Mouse (Mus musculus): Measurements from ENCODE around the gene Pwp2. TPM values are rescaled to one million over a fixed set of nuclear protein-coding genes. Genes with fewer than 3 reads are reported as not detected.

Pwp2 gene
- polyA plus RNA-seq, 1 experiment from 2014 or later, result 16.6 TPM

DNA sequence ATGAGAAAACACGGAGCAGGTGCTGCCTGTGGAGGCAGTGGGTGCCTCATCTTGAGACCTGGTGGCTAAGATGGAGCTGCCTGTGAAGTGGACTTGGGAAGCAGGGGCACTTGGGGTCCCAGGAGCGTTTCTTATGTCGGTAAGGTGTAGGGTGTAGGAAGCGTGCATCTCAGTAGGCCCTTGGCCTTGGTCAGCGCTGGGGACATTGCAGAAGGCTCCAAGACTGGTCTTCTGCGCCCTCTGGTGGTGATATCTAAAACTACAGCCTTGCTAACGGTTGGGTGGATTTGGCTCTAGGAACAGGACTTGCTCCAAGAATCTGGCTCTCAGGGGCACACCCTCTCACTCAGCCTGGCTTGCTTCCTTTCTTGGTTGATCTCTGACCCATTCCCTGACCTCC lies 25.0 kb downstream of the Pwp2 start:
- Histone ChIP-seq H3K4me2 (peak overlapping the region; percentile 46), H3K4me1 (replicated peaks) (peaks cover 9% of the 10 kb centered on the region), H3K27me3 (no peaks in the 10 kb centered on the region), H3K36me3 (peaks cover 7% of the 10 kb centered on the region; the same call in 1 of the 2 replicates), H3K27ac (replicated peaks) (no peak overlapping the region), H3K4me3 (no peak overlapping the region), H3K9ac (no peak overlapping the region), H3K9me3 (no peaks in the 10 kb centered on the region)
- 2% methylated on average over 7 of the region's 7 CpGs for WGBS
- ATAC-seq (ENCODE audit: low FRiP score, low read depth), result peak; percentile 83

DNA sequence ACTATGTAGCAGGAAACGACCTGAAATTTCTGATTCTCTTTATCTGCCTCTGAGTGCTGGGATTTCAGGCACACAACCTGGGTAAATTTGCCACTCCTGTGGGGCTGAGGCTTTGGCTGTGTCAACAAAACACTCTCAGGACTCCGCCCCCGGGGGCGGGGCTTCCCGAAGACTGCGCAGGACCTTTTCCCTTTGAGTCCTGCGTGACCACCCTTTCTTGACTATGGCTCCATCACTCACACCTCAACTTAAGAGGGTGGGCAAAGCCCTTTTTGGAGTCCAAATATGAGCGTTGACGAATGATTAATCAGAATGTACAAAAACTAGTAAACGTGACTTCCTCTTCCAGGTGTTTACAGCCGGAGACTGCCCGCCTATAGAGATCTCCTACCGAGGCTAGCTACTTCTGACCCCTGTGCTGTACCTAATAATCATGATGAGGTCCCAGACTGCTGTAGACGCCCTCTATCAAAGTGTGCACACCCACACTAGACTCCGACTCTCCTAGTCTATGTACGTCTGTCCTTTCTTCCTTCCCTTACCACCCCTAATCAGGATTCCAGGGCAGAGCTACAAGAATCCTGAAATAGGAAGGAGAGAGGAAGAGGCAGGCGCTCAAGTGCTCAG lies 25.6 kb downstream of the Pwp2 start:
- WGBS, result 14% methylated on average over 17 of the region's 17 CpGs
- H3K9ac ChIP-seq, result no peak overlapping the region

DNA sequence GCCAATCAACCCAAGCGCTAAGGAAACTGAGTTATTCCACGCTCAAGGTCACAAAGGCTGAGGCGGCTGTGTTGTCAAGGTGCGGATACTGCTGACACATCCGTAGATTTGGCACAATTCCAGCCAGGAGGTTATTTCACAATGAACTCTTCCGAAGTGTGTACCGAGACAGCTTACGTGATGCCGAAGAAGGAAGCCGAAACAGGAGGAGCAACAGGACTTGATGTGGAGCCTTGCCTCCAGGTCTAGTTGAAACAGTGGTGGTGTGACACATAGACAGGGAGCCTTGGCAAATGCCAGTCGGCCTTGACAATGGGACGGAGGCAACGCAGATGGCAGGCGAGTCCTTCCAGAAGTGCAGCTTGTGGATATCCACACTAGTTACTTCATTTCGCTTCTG lies 26.9 kb downstream of the Pwp2 start:
- Histone ChIP-seq H3K36me3 (peaks cover 7% of the 10 kb centered on the region; the same call in 1 of the 2 replicates), H3K9ac (no peak overlapping the region)
- WGBS, result 90% methylated on average over 15 of the region's 15 CpGs

More for the DNA sequence above, 25.6 kb downstream of the Pwp2 start:
- H3K4me2 ChIP-seq, result peak overlapping the region; percentile 46
- H3K27ac ChIP-seq (replicated peaks), result no peak overlapping the region
- peaks cover 7% of the 10 kb centered on the region; the same call in 1 of the 2 replicates for H3K36me3 ChIP-seq
- 0 out of 2 replicates have a peak overlapping the region, but pooled peaks have one; percentile 10 for H3K4me3 ChIP-seq
- H3K9me3 ChIP-seq, result no peaks in the 10 kb centered on the region
- peaks cover 9% of the 10 kb centered on the region for H3K4me1 ChIP-seq (replicated peaks)
- peak; percentile 20 for ATAC-seq (ENCODE audit: low FRiP score, low read depth)
- no peaks in the 10 kb centered on the region for H3K27me3 ChIP-seq

DNA sequence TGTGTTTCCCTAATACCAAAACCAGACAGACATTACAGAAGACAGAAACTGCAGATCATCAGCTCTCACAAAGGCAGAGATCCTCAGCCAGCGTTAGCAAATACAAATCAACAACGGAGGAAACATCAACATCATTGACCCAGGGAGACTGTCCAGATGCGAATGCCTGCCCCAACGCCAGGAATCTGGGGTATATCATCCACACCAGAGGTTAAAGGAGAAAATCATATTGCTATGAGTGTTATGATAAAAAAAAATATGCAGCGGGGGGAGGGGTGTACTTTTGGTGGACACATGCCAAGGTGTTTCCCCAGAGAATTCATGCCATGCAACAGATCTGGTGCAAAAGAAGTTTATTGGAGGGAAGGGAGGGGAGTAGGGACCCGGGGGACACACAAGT lies 28.0 kb downstream of the Pwp2 start:
- Histone ChIP-seq H3K27ac (replicated peaks) (no peak overlapping the region), H3K36me3 (peaks cover 5% of the 10 kb centered on the region; the same call in 1 of the 2 replicates), H3K9ac (no peak overlapping the region), H3K4me3 (no peak overlapping the region), H3K4me1 (replicated peaks) (peaks cover 9% of the 10 kb centered on the region), H3K9me3 (no peaks in the 10 kb centered on the region), H3K4me2 (no peak overlapping the region), H3K27me3 (no peaks in the 10 kb centered on the region)
- ATAC-seq (ENCODE audit: low FRiP score, low read depth), result no peak
- WGBS, result 76% methylated on average over 6 of the region's 6 CpGs

More for the DNA sequence above, 26.9 kb downstream of the Pwp2 start:
- peaks cover 9% of the 10 kb centered on the region for H3K4me1 ChIP-seq (replicated peaks)
- no peak overlapping the region for H3K27ac ChIP-seq (replicated peaks)
- ATAC-seq (ENCODE audit: low FRiP score, low read depth), result no peak
- H3K4me2 ChIP-seq, result no peak overlapping the region
- no peaks in the 10 kb centered on the region for H3K9me3 ChIP-seq
- no peaks in the 10 kb centered on the region for H3K27me3 ChIP-seq
- H3K4me3 ChIP-seq, result no peak overlapping the region

DNA sequence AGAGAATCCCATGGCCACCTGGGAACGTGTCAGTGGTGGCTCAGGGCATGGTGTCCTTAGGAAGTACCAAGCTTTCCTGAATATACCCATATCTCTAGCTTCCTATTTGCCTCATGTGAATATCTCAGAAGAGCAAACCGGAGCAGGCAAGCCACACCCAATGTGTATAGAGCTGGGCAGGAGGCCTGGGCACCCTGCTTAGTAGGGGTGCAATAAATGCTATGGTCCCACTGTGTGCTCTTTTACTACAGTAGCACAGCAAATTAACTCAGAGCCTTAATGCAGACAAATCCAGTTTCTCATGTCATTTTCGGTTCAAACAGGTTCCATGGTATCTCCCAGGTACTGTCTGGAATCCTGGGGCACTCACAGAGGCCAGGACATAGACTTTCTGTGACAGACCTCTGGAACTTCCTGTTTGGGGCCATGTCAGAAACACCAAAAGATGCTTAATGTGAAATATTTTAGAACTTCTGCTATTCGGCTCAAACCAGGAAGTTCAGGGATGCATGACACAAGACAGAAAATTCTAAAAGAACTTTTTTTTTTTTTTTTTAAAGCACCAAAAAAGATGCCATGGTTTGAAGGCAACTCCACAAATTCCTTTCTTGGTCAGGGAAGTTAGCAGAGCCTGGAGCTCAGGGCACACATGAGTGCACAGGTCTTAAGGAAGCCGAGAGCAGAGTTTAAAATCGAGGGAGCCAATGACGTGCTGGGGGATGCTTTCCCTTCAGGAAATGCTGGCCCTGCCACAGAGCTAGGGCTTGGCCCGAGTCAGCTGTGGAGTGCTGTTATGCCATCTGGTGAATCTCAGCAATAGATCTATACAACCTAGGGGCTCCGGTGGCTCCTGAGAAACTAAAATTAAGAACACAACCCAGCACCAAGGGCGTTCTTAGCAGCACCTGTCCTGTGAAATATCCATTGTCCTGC lies 35.8 kb downstream of the Pwp2 start:
- Histone ChIP-seq H3K9ac (no peak overlapping the region), H3K4me1 (replicated peaks) (no peaks in the 10 kb centered on the region), H3K9me3 (no peaks in the 10 kb centered on the region), H3K36me3 (no peaks in the 10 kb centered on the region), H3K27ac (replicated peaks) (no peak overlapping the region), H3K4me3 (no peak overlapping the region), H3K27me3 (no peaks in the 10 kb centered on the region), H3K4me2 (no peak overlapping the region)
- WGBS, result 66% methylated on average over 10 of the region's 10 CpGs
- no peak for ATAC-seq (ENCODE audit: low FRiP score, low read depth)

DNA sequence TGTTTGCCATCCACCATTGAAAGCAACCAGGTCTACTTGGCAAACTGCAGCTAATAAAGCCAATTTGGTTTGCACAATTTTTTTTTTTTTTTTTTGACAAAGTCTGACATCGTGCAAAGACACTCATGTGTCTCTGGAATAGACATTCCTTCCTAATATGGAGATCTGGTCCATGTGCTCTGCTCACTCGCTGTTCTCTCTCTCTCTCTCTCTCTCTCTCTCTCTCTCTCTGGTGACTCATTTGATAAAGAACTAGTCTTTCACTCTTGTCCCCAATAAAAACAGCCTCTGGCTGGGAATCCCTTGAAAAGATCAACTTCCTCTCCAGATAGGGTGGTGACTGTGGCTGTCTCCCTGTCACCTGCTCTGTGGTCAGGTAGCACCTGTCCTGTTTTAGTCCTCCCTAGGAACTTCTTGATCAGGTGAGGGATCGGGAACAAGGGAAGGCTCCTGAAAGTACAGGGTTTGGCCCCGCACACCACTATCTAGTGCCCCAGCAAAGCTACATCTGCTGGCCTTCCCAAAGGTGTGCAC lies 37.0 kb downstream of the Pwp2 start:
- 86% methylated on average over 4 of the region's 4 CpGs for WGBS
- Histone ChIP-seq H3K27me3 (no peaks in the 10 kb centered on the region), H3K4me1 (replicated peaks) (no peaks in the 10 kb centered on the region), H3K4me2 (no peak overlapping the region), H3K27ac (replicated peaks) (no peak overlapping the region), H3K4me3 (no peak overlapping the region), H3K9me3 (no peaks in the 10 kb centered on the region), H3K9ac (no peak overlapping the region), H3K36me3 (no peaks in the 10 kb centered on the region)
- no peak for ATAC-seq (ENCODE audit: low FRiP score, low read depth)

DNA sequence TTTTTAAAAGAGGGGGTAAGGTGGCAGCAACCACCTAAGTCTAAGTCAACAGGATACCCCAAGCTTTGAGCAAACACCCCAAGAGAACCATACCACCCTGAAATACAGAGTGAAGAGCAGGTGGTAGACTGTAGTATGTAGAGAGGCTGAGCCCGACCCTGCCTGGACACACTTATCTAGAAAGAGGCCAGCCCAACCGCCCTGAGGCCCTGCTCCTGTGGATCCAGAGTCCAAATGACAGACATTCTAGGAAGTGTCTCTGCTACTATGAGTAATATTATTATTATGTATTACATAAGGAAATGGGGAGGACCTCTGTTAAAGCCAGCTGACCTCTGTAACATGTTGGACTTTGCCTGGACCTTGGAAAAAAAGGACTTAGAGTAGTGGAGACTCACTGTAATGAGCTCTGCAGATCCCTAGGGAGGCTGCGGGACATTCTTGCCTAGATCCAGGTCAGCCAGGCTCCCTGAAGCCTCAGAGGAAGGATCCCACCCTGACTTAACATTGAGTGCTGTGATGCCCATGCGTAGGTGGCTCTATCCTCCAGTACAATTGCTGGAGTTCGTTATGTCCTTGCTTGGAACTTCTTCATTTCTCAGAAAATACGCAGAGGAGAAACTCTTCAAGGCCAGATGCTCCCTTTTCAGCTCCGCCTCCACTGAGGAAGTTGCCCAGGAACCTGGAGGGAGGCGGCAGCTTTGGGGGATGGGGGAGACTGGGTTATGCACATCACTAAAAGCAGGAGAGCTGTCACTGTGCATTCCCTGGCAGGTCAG lies 41.0 kb downstream of the Pwp2 start:
- 65% methylated on average over 8 of the region's 8 CpGs for WGBS
- no peak overlapping the region for H3K27ac ChIP-seq (replicated peaks)
- no peak overlapping the region for H3K4me2 ChIP-seq
- H3K27me3 ChIP-seq, result no peaks in the 10 kb centered on the region
- no peak overlapping the region for H3K4me3 ChIP-seq
- H3K4me1 ChIP-seq (replicated peaks), result no peaks in the 10 kb centered on the region; the same call in 1 of the 2 replicates
- H3K9ac ChIP-seq, result no peak overlapping the region
- ATAC-seq (ENCODE audit: low FRiP score, low read depth), result no peak
- H3K9me3 ChIP-seq, result no peaks in the 10 kb centered on the region
- H3K36me3 ChIP-seq, result no peaks in the 10 kb centered on the region

DNA sequence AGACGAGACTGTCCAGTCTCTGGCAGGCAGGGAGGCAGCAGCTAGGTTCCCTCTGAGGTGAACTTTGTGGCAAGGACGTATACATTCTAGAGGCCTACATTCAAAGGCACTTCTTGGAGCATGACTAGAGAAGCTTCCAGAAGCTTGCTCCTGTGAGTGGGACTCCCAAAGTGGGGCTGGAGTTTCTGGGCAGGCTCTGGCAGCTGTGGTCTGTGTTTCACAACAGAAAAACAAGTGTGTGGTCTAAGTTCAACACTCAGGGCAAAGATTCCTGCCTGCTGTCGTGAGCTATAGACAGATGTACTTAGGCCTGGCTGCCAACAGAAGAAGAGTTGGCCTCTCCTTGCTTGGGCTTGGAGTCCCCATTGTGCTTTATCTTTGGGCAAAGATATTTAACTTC lies 44.1 kb downstream of the Pwp2 start:
- H3K27me3 ChIP-seq, result no peaks in the 10 kb centered on the region
- no peak overlapping the region for H3K27ac ChIP-seq (replicated peaks)
- H3K4me2 ChIP-seq, result no peak overlapping the region
- 83% methylated on average over 3 of the region's 3 CpGs for WGBS
- H3K9ac ChIP-seq, result no peak overlapping the region
- H3K4me1 ChIP-seq (replicated peaks), result no peaks in the 10 kb centered on the region; the same call in 1 of the 2 replicates
- no peak for ATAC-seq (ENCODE audit: low FRiP score, low read depth)
- no peaks in the 10 kb centered on the region for H3K9me3 ChIP-seq
- no peak overlapping the region for H3K4me3 ChIP-seq
- no peaks in the 10 kb centered on the region for H3K36me3 ChIP-seq

DNA sequence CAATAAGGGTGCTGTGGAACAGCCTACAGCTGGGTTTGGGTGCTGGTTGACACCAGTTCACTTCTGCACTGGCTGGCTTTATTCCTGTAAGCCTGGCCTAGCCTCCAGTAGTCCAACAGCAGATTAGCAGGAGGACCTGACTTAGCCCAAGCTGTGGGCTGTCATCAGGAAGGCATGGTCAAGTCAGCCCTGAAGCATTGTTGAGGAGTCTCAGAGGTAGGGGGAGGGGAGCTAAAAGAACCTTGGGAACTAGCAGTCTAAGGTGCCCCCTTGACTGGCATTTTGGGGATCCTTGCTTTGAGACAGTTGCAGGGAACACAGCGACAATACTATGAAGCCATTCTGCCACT lies 44.7 kb downstream of the Pwp2 start:
- no peak overlapping the region for H3K9ac ChIP-seq
- H3K27me3 ChIP-seq, result no peaks in the 10 kb centered on the region
- H3K4me3 ChIP-seq, result no peak overlapping the region
- H3K36me3 ChIP-seq, result no peaks in the 10 kb centered on the region
- no peak overlapping the region for H3K27ac ChIP-seq (replicated peaks)
- no peak for ATAC-seq (ENCODE audit: low FRiP score, low read depth)
- WGBS, result 100% methylated on average over 1 of the region's 1 CpGs
- H3K4me1 ChIP-seq (replicated peaks), result peaks cover 1% of the 10 kb centered on the region
- no peaks in the 10 kb centered on the region for H3K9me3 ChIP-seq
- no peak overlapping the region for H3K4me2 ChIP-seq

DNA sequence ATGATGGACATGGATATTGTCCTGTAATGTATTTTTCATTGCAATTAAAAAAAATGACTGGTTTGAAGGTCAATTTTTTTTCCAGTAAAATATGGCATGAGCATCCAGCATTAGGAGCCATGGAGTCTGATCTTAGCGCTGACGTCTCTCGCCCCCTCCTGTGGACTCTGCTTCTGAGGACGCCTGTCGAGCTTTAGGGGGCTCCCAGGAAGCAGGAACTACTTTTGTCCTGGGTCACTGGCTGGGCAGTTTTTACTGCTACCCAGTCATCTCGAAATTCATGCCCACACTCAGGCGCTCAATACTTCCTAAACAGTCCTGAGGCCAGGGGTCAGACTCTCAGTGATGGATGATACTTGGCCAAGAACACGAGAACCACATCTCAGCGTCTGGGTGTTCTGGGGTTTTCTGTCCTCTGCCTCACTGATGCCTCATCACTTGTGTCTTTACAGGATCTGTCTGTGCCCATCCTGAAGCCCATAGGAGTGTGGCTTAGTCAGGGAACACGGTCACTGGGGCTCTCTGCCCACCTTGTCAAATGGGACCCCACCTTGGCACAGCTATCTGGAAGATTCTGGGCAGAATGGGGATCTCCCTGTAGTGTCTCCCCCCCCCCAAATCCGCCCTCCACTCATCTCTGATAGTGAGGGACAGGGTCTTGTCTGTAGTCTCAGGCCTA lies 45.2 kb downstream of the Pwp2 start:
- Histone ChIP-seq H3K9me3 (no peaks in the 10 kb centered on the region), H3K4me2 (no peak overlapping the region), H3K27me3 (no peaks in the 10 kb centered on the region), H3K9ac (no peak overlapping the region), H3K4me3 (no peak overlapping the region), H3K36me3 (no peaks in the 10 kb centered on the region), H3K4me1 (replicated peaks) (peaks cover 5% of the 10 kb centered on the region), H3K27ac (replicated peaks) (no peak overlapping the region; the same call in 1 of the 2 replicates)
- ATAC-seq (ENCODE audit: low FRiP score, low read depth), result no peak
- WGBS, result 74% methylated on average over 11 of the region's 11 CpGs

DNA sequence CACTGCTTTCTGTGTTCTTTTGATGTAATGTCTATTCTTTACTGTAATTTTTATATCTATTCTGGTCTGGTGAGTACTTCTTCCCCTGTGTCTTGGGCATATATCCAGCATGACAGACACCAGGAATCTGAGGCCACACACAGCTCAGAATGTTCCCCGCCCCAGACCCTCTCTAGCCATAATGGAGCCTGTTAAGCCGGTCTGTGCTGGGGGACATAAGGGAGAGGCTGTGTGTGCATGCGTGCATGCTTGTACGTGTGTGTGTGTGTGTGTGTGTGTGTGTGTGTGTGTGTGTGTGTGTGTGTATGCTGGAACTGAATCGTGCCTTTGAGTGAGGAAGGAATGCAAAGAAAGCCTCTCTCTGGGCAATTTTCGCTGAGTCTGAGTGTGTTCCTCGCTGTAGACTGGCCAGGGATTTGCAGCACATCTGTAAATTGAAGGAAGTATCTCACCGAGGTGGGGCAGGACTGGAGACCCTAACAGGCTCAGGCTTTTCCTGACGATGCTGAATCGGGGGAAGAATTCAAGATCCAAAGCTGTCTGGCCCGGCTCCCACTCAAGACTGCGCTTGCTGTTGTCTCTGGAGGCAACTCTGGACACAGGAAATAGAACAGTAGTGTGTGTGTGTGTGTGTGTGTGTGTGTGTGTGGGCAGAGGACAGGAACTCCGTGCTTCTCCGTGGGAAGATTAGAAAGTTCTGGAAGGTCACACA lies 46.0 kb downstream of the Pwp2 start:
- 60% methylated on average over 14 of the region's 14 CpGs for WGBS
- Histone ChIP-seq H3K27me3 (no peaks in the 10 kb centered on the region), H3K9ac (no peak overlapping the region), H3K27ac (replicated peaks) (peak overlapping the region; percentile 38; the same call in 1 of the 2 replicates), H3K9me3 (no peaks in the 10 kb centered on the region), H3K36me3 (no peaks in the 10 kb centered on the region), H3K4me1 (replicated peaks) (peaks cover 5% of the 10 kb centered on the region), H3K4me3 (no peak overlapping the region), H3K4me2 (no peak overlapping the region)
- ATAC-seq (ENCODE audit: low FRiP score, low read depth), result peak; percentile 38; the same call in 1 of the 2 replicates
